15 mouse cellular contexts compared by ENCODE assay signal in genomic region chr12:85758741-85759140, GRCm38 (mm10). TPM values are rescaled to one million over a fixed set of nuclear protein-coding genes. Genes with fewer than 3 reads are reported as not detected.
DNase-seq lines count a peak whose midpoint lies in the region; TF ChIP-seq lines count a peak whose summit lies in the region.
"Had no signal": no experiment of that assay in that cellular context is flagged by ENCODE, and none has a peak within 500 bp of the region (broad histone marks: within the 10 kb centered on the region; RNA-seq: fewer than 3 reads in every experiment).

No protein-coding gene starts in this region.

- TF ChIP-seq CTCF in testis, adult 2 months (IDR thresholded peaks at IDR 0.05; ENCODE audit: control insufficient read depth, insufficient read depth, insufficient replicate concordance, low read depth, low read length) = no peak

- H3K27ac ChIP-seq in testis, adult 2 months (ENCODE audit: control insufficient read depth, insufficient read depth, low read depth, low read length) = no peak overlapping the region
- H3K27ac ChIP-seq: forebrain, embryonic 12.5 days; heart, embryonic 13.5 days; lung, embryonic 15.5 days; stomach, embryonic 15.5 days had no signal

- DNase-seq in adrenal gland, adult 8-10 months = peak; percentile 37
- no peak for DNase-seq in adrenal gland, postnatal 4 days (ENCODE audit: low spot score in 2 of 2)
- DNase-seq in testis, postnatal 10 days (ENCODE audit: low spot score) = no peak
- peak; percentile 63 to 81 for DNase-seq in kidney, postnatal 36 days
- no peak for DNase-seq in left cerebral cortex, postnatal 25 days (ENCODE audit: low spot score in 2 of 2)
- no peak for DNase-seq in urinary bladder, postnatal 14 days (ENCODE audit: low spot score)
- DNase-seq: cerebellum, postnatal 25 days; heart, postnatal 36 days; spleen, adult 18-20 months had no signal

- intact Hi-C loops in left cerebral cortex, postnatal 25 days (cut with DNase I) = no loop called here

- no peaks in the 10 kb centered on the region for H3K36me3 ChIP-seq in testis, adult 2 months (ENCODE audit: control insufficient read depth, insufficient read depth, low read length)
- H3K36me3 ChIP-seq: forebrain, embryonic 12.5 days; heart, embryonic 13.5 days; lung, embryonic 15.5 days; stomach, embryonic 15.5 days had no signal

- no peaks in the 10 kb centered on the region for H3K27me3 ChIP-seq in testis, adult 2 months (ENCODE audit: control insufficient read depth, insufficient read depth, low read length)
- H3K27me3 ChIP-seq: CH12.LX; forebrain, embryonic 12.5 days; heart, embryonic 13.5 days; lung, embryonic 15.5 days; stomach, embryonic 15.5 days had no signal

- peaks cover 4% of the 10 kb centered on the region for H3K4me1 ChIP-seq in testis, adult 2 months (ENCODE audit: control insufficient read depth, insufficient read depth, low read length)
- H3K4me1 ChIP-seq: forebrain, embryonic 12.5 days; stomach, embryonic 15.5 days had no signal

- no peak for TF ChIP-seq POLR2A in testis, adult 2 months (IDR thresholded peaks at IDR 0.05; ENCODE audit: control insufficient read depth, low read depth, low read length)

- peak overlapping the region; percentile 74 for H3K4me3 ChIP-seq in testis, adult 2 months (ENCODE audit: control insufficient read depth, low read depth, low read length)
- H3K4me3 ChIP-seq: forebrain, embryonic 12.5 days; heart, embryonic 13.5 days; lung, embryonic 15.5 days; stomach, embryonic 15.5 days had no signal

RNA-seq across cellular contexts. Expression of gene Flvcr2, which starts 12.4 kb away (rescaled TPM):
- 1 to 10 TPM; 3.3 to 6.3 (median 5.7) TPM for total RNA-seq in adrenal gland, adult 8-10 months (2022)
- 1 to 10 TPM; 6.3 to 7.3 TPM for total RNA-seq in adrenal gland, postnatal 4 days (2021)
- 55.7 and 59.5 TPM in 2 replicates for polyA plus RNA-seq in testis, adult 2 months (2012; rRNA removed)
- 1 to 10 TPM; 2.6 TPM for total RNA-seq in left cerebral cortex, postnatal 25 days (2021)

Comparison
In these comparisons a context has a peak if more than half of its experiments do, and no peak if none do; other contexts are left out.
1. DNase-seq: peak in adrenal gland, adult 8-10 months (single experiment) and kidney, postnatal 36 days (2 of 2); none in adrenal gland, postnatal 4 days (0 of 2), testis, postnatal 10 days (single experiment), left cerebral cortex, postnatal 25 days (0 of 2) and urinary bladder, postnatal 14 days (single experiment).